Mouse (Mus musculus) liver, embryonic 14.5 days (tissue): Measurements from ENCODE around the gene Lag3.

Experiments
- CTCF ChIP-seq: IDR thresholded peaks from 2 replicates; pipeline ENCODE4 v1.5.1; 2016; ENCODE audit warnings: antibody characterized with exemption, low read depth, control low read depth
- EP300 ChIP-seq: IDR thresholded peaks from 2 replicates; pipeline ENCODE4 v1.6.1; 2016; ENCODE audit warnings: antibody characterized with exemption, low read depth

- TF ChIP-seq CTCF: no peak
- no peak for TF ChIP-seq EP300
Measured at GRCm38 (mm10) chr6:124861266-124861665, 50.2 kb downstream of the Lag3 start.
